Mouse (Mus musculus) MEL-GATA-1-ER (cell line): ENCODE measurements around the gene Esp6.
"Not testable (repeated sequence)": the region's sequence is repeated elsewhere in the genome, so short reads cannot be mapped to it uniquely, and the experiment has no call there.

Experiments
- DNase-seq: peaks from one replicate; pipeline ENCODE4 v3.0.0-alpha.2; 2012; ENCODE audit warnings: low read depth; ENCODE audit errors: extremely low read depth

The Esp6 gene

DNA sequence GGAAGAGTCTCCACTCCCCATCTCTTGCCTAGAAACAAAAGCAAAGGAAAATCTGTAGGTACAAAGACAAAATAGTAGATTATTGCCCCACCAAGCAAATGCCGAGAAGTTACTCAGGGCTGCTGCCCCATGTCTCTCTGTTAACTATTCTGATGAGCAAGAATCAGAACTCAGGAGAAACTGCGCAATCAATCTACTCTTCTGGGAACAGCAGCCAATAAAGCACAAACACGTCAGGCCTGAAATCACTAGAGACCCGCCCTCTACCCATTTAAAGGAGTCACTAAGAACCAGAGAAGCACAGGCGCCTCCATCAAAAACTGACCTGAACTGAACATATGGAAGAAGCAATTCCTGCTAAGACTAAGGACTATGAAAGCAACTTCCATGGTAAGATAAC is at the start of gene Esp6:
Esp6 (plus strand) TSS at position 301 of the 400 bp plus-strand sequence.
- no peak for DNase-seq

DNA sequence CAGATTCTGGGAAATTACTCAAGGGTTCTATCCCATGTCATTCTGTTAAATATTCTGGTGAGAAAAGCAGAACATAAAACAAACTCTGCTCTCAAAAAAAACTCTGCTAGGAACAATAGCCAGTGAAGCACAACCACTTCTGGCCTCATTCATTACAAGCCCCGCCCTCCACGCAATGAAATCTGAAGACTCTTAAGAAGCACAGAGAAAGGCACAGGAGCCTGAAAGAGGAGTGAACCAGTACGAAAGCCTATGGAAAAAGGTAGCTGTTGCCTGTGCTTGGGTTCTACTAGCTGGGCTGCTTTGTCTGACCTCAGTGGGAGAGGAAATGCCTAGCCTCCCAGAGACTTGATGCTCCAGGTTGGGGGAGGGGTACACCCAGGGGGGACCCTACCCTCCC is 41.5 kb upstream of the Esp6 start, which contains the start of gene Esp8:
Esp8 (plus strand) TSS at position 205 of the 400 bp plus-strand sequence.
- DNase-seq: no peak

DNA sequence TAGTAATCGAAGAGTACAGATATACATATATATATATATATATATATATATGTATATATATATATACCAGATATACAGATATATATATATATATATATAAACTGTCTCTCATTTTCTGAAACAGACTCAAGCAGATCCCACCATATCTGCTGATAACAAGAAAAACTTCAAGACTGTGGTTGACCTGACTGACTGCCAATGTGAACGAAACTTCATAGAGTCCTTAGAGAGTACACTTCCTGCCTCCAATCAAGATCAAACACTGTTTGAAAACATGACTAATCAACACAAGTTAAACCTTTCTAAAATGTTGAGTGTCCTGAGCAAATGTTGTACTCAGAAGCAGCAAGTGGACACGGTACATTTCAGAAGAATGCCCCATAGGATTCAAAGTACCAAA is 31.5 kb upstream of the Esp6 start:
- DNase-seq: no peak

DNA sequence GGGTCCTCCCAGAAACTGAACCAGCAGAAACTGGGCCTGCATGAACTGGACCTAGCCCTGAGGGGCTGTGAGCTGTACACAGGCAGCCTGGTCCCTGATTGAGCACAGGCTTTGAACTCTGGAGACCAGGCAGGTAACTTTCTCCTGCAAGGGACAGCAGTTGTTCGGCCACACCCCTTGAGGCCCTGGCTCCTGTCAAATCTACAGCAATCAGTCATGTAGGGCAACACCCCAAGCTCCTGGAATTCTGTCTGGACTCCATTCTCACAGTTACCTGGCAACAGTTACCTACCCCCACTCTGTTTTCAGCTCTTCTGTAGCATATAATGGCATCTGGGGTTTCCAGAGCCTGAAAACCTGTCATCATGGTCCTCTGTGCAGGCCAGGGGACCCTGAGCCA is 30.2 kb upstream of the Esp6 start:
- no peak for DNase-seq

DNA sequence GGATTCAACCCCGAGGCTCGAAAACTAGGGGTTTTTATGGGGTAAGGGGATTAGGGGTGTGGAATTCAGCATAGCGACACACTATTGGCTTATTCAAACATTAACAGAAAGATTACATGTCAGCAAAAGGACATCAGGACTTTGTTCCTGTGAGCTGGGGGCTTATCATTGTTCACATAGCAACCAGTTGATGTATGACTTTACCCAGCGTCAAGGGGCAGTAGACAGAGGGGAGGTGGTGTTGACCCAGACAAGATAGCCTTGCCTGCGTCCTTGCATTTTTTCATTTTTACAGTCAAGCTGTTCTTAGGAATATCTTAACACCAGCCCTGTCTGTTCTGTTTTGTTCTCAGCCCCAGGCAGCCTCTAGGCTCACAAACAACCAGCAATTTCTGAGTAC is 14.3 kb upstream of the Esp6 start:
- not testable (repeated sequence) for DNase-seq

DNA sequence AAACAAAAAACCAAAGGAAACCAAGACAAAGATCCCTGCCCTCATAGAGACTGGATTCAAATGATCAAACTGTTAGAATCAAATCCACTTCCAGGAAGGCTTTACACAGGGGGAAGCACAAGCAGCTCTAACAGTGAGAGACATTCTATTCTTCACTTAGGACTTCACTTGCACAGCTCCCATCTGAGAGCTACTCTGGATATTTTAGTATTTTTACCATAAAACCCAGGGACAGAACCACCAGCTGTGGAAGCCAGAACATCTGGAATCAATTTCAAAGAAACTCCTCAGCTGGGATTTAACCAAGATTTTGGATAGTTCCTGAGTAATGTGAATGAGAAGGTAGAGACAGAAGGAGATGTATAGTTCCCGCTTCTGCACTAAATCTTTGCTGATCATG is 7.8 kb upstream of the Esp6 start:
- DNase-seq: no peak

DNA sequence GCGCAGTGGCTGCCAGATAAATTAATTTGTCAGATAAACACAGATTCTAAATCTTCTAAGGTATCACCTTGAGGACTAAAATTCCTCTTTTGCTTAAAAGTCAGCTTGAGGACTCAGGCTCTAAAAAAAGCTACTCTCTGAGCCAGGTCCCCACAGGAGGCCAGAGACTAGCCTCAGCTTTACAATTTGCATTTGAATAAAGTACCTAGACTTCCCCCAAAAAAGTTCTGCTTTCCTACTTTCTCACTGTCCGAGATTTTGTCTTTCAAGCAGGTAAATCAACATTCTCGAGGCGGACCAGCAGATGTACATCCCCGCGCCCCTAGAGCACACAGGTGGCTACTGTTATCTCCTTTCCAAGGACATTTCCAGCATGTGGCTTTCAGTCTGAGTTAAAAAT is 22.6 kb downstream of the Esp6 start:
- DNase-seq: not testable (repeated sequence)

DNA sequence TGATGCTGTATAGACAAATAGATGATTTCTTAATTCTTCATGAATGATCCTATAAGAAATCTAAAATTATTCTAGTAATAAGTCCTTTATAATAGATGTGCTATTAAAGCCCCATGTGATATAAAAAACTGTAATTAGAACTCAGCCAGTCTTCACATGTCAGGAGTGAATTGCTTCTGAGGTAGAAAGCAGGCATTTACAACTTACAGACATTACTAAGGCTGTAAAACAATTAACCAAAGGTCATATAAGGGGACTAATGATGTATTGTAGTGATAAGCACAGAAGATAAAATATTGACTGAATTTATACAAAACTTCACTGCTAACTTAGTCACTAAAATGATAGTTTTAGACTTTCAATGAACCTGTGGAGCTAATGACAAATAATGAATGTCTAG is 30.0 kb downstream of the Esp6 start:
- no peak for DNase-seq

DNA sequence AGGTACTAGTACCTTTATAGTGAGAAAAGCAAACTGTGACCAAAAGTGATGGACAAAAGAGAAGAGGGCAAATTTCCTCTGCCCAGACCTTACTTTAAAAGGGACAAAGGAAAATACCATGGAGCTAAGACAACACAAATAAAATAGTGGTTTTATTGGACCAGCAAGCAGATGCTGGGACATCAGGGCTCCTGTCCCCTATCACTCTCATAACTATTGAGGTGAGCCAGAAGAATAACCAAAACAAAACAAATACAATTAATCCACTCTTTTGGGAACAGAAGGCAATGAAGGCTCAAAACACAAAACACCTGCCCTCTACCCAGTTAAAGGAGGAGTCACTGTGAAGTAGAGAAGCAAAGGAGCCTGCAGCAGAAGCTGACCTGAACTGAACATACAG is 37.0 kb downstream of the Esp6 start, which contains the start of gene Esp4:
Esp4 (plus strand) TSS at position 301 of the 400 bp plus-strand sequence.
- no peak for DNase-seq
